Mouse (Mus musculus): Measurements from ENCODE around the gene Gstcd.

DNA sequence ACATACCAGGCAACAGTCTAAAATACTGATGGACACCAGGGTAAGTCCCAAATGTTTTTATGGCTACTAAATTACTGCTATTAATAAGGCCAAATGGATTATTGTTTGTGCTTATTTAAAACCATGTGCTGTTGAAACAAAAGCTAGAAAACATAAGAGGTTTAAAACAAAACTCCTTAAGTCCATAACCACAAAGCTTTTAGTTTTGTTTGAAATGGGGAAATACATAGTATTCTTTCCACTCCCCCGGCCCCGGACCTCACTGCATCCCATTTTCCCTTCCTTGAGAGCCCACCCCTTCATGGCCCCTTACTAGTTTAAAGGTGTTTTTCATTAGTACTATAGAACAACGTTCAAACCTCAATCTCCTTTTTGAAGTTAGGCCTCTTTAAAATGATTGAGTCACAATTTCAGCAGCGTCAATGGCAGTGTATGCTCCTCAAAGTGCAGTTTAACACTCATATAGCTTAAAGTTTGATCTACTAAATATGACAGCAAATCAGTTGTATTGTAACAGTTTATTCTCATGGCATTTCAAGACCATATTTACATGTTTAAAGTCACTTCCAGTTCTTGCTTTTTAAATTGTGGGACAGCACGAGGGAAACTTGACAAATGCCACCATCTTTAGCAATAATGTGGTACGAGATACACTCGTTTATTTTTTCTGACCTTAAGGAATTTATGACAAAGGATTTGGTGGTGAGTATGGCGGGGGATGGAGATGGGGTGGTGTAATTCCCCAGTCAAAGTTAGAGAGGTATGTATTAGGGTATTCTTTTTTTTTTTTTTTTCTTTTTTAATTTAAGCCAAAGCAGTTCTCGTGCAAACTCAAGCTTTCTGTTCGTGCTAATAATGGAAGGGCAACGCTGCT is 1.3 kb downstream of the Gstcd start:
- no peak for TF ChIP-seq CHD2 (IDR thresholded peaks at IDR 0.05; ENCODE audit: low read depth, low read length)
- TF ChIP-seq MAFK (IDR thresholded peaks at IDR 0.05; ENCODE audit: insufficient read depth, low read depth, low read length), result no peak
- TF ChIP-seq ZC3H11A (IDR thresholded peaks at IDR 0.05; ENCODE audit: borderline replicate concordance, low read depth, low read length), result no peak
- no peak for TF ChIP-seq HCFC1 (IDR thresholded peaks at IDR 0.05; ENCODE audit: borderline replicate concordance, insufficient read depth, low read length)
